Mouse (Mus musculus): ENCODE data around the gene Slc44a3.

Slc44a3 gene

DNA sequence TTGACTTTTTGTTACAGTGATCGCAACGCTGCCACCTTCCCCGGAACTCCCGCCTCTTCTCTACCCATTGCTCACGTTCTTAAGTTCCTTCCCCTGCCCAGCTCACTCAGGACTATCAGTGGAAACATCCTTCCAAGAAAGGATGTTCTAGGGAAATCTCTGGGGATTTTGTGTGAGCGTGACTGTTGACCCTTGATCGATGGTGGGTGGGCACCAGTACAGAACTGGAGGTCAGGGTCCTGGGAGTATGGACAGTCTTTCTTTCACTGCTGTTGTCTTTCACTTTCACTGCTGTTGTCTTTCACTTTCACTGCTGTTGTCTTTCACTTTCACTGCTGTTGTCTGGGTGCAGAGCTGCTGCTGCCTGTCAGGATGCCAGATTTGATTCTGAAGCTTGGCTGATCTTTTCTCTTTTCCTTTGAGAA is 38.2 kb downstream of the Slc44a3 start:
- DNase-seq = no peak

DNA sequence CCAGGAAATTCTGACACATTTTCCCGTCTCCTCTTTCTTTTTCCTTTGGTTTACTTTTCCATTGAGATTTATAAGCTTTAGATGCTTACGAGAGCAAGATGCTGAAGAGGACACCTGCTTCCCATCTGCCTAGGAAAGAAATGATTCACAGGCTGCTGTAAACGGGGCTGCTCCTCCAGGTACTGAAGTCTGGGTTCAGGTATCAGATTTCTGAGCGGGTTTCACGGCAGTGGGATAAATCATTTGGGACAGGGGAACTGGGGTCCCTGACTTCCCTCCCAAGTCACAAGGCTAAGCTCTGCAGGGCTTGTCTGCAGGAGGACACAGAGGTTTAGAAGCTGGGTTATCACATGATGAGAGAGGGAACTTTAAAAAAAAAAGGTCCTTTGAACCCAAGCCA is 40.2 kb downstream of the Slc44a3 start:
- no peak for DNase-seq

DNA sequence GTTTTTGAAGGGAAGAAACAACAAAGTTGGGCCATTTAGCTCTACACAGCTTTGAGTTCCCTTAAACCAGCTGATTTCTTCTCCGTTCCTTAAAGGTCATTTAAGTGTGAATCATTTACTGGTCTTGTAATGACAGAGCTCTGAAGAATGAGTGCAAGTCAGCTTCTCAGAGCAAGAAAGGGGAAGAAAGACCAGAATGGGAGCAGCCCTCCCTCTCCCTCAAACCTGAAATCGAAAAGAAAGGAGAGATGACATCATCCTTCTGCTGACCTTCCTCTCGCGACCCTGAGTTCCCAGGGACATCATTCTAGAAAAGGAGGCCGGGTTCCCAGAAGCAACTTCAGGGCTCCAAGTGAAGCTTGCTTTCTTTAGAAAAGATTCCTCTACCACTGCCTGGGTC is 41.3 kb downstream of the Slc44a3 start:
- no peak for DNase-seq

DNA sequence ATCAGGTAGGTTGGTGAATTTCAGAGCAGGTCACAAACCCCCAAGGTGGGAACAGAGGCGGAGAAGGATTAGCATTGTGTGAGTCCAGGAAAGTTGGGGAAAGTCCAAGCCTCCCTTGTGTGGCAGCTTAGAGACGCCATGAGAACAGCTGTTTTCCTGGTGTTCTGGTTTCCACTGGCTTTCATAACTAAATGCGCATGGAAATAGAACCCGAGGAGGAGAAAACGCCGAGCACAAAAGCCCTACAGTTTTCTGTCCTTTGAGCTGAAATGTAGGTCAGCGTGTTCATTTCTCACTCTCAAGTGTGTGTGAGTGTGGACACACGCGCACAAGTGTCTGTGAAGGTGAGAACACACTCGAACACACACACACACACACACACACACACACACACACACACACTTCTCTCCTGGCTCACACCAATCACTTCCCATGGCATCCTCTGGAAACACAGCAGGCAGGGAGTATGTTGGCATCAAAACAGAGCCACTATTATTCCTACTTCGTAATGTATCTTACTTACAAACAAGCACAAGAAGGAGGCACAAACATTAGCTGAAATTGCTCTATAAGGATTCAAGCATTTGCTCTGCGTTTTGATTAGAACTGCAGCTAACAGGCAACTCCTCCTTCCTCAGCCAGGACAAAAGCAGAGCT is 42.6 kb downstream of the Slc44a3 start:
- peak; percentile 57 for DNase-seq

DNA sequence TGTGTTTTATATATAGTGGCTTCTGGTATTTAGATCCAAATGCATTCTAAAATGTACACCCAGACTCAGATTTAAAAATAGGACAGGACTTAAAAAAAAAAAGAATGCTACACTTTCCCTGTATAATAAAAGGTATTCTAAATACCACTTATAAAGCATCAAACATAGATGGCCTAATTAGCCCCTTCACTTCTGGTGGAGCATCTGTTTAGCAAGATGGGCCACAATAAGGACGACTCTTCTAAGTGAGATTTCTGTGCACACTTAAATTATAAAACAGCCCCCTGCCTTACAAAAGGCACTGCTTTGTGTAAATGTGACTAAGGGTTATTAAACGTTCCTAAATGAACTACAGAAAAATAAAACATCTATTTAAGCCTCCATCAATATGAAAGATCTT is 47.0 kb downstream of the Slc44a3 start:
- no peak for DNase-seq

DNA sequence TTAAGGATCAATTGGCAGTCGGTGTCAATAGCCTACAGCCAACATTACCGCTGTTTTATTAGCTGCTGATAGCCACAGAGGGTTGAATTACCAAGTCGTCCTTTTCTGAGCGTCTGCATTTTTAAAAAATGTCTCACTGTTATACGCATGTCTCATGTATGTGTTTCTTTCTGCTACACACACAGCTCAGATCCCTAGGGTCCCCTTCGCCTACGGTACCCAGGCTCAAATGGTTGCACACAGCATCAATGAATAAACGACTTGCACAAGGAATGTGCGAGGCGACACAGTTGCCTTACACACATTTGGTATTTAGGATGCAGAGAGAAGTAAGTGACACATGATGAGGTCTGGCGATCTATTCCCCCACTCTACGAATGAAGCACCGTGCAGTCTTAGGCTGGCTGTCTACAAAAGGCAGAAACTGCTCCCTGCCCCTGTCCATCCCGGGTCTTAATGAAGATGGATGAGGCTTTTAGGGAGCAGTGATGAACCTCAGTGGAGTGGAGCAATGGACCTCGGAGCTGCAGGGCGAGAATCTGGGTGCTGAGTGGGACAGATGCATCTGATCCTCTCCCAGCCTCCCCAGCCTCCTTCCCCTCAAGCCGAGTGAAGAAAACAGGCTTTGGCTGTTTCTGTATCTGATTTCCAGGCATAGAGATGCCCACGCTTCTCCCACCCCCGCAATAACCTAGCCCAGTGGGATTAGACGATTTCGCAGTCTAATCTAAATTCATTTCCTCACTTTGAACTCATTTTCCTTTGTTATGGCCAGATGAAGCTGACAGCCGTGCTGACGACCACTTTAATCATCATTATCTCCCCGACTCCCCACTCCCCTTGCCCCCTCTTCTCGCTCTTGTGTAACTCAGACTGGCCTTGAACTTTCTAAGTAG is 48.7 kb downstream of the Slc44a3 start:
- DNase-seq = peak; percentile 33

DNA sequence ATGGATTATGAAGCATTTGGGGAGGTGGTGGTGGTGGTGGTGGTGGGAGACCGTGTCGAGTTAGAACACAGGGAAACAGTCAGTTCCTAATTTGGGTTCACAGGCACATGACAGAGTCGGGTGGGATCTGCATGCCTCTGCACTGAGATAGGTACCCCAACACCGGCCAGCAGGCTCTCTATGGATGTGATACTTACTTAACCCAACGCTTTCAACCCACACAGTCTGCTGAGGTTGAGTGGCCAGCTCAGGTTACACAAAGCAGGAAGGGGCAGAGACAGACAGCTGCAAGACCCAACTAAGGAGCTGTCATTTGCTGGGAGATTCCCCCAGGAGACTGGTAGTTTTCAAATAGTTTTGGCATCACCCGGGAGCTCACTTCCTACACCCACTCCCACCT is 50.6 kb downstream of the Slc44a3 start:
- no peak for DNase-seq

DNA sequence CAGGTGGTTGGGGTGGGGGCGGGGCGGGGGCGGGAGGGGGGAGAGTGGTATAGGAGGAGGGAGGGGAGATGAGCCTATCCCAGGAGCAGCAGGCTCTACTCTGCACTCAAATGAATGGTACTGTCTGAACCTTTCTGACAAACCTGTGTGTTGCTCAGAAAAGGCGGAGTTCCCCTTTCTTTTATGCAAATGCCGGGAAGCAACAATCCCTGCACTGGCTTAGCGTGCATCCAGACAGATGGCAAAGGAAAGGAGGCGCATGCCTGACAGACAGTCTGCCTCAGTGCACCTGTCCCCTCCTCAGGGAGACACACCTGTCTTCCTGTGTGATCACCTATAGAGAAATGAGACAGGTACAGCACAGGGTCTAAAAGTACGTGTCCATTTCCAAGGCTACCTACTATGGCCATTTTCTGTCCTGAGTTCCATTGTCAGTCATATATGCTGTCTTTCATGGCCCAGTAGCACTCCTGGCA is 51.2 kb downstream of the Slc44a3 start:
- no peak for DNase-seq

DNA sequence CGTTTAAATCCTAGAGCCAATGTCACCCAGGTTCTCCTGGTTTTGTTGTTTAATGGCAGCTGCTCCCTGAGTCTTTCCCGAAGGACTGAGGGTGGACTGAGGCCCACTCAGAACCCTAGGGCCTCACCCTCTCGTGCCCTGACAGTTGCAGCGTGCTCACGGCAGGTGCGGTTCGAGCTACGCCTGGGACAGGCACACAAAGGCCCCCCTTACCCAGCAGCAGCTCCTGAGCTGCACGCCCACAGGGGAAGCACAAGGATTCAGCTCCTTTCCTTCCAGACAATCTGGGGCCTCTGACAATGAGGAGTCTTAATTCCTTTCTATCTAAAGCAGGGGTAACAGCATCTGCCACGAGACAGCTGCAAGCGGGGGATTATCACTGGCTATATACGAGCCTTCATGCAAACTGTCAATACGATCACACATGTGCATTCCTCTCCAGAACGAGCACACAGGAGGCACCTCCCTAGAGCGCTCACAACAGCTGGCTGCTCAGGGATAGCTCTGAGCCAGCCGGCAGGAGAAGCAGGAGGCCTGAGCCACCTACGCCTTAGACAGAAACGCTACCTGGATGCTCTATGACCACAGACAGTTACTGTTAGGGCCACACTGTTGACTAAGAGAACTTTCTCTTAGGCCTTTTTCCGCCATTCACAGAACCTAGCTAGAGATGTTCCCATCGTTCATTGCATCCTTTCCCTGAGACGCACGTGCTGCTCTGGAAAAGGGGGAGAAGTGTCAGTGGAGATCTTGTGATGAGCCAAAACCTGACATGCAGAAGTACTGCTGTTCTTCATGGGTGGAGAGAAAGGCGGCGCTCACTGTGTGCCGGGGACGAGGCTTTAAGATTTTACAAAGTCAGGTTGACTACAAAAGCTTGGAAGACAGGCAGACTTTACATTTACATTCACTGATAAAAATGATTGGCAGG is 51.9 kb downstream of the Slc44a3 start:
- no peak for DNase-seq

DNA sequence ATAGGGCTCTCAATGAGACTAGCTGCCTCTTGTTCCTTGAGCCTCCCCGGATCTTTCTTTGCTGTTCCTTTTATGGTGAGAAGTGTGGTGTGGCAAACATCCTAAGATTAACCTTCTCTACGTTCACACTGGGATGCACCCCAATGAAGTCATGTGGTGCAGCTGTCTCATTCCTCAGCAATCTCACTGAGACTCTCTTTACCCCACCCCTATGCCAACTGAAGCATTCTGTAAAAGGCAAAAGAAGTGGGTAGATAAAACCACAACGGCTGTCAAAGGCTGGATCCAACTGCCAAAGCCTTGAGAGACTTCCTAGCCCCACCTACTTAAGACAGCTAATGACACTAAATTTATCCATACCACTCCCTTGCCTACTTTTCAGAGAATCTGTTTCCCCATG is 57.5 kb downstream of the Slc44a3 start:
- DNase-seq = no peak

DNA sequence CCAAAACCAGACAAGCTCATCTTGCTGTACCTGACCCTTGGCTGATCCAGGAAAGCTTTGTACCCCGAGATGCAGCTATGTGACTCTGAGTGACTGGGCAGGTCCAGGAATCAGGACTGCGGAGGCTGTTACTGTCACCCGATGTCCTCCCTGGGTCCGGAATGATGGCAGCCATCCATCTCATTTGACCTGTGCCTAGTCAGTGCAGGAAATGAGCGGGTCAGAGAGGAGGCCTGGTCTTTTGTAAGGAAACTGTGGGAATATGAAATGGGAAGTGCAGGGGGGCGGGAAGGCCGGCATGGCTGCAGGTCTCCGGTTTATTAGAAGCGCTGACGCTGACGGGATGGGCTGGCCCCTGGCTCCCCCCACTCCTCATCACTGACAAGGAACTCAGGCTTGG is 60.5 kb downstream of the Slc44a3 start:
- DNase-seq = no peak

DNA sequence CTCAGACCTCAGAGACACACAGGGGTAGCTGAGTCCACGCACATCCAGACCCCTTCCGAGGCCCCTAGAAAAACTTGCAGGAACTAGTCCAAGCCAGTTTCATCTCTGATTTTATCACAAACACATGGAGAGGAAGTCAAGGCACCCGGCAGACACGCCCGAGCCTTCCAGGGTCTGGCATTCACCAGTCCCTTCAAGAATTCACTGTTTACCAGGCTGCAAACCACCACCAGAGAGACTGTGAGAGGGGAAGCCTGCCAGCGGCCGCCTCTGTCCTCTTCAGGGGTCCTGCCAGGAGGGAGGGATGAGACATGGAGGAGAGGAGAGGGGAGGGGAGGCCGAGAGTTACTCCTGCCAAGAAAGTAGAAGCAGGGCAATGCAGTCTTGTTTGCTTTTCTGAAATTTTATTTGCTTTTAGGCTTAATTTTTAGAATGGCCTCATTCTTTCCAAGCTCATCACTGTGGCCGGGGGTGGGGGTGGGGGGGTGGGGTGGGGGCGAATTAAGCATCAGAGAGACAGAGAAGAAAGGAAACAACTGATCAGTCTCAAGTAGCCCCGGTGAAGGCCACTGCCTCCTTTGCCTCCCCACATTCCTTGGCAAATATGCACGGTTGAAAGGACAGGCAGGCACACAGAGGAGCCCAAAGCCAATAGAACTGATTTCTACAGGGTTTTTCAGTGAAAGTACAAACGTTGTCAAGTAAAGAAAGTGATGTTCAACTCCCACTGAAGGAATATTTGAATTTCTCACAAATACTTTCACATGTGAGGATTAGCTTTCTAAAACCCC is 62.8 kb downstream of the Slc44a3 start:
- no peak for DNase-seq

DNA sequence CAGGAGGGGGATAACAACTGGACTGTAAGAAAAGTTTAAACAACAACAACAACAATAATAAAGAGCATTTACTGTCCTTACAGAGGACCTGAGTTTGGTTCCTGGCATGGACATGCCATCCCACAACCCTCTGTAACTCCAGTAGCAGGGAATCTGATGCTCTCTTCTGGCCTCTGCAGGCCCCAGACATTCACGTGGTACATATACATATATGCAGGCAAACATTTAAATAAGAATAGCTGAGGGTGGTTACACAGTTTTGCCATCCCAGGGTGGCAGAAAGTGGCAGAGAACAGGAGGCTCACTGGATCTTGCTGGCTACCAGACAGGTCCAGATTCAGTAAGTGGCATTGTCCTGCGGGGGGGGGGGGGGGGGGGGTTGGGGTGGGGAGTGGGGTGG is 64.1 kb downstream of the Slc44a3 start:
- no peak for DNase-seq

DNA sequence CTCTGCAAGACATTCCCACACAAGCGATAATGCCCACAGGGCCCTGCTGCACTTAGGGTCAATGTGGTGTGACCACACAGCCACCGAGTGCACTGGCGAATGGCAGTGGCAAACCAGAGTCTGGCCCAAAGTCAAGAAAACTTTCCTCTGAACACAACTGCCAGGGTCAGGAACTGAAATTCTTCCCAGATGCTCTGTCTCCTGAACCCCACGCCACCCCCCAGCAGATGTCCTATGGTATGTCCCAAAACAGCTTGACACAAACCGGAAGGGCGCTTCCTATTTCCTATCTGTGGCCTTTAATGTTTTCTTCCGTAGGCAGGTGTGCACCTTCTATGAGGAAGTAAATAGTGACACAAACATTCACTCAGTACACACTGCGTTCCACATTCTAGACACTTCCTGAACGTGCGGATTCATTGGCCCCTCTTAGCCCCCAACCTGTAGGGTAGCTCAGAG is 65.1 kb downstream of the Slc44a3 start:
- DNase-seq = no peak

DNA sequence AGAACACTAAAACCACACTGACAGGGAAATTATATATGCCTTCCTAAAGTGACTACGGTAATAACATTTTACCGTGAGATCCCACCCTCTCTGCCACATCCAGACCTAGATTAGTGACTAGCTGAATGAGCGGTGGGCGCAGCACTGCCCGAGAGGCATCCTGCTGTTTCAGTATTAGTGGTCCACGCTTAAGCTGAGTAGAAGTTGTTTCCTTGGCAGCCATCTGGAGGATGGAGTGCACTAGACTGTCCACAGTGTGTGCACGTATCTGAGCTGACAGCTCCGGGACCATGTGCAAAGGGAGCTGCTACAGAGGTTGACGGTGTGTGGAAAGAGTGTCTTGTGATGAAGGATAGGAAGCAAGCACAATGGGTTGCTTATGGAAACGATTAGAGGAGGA is 66.4 kb downstream of the Slc44a3 start:
- DNase-seq = no peak

DNA sequence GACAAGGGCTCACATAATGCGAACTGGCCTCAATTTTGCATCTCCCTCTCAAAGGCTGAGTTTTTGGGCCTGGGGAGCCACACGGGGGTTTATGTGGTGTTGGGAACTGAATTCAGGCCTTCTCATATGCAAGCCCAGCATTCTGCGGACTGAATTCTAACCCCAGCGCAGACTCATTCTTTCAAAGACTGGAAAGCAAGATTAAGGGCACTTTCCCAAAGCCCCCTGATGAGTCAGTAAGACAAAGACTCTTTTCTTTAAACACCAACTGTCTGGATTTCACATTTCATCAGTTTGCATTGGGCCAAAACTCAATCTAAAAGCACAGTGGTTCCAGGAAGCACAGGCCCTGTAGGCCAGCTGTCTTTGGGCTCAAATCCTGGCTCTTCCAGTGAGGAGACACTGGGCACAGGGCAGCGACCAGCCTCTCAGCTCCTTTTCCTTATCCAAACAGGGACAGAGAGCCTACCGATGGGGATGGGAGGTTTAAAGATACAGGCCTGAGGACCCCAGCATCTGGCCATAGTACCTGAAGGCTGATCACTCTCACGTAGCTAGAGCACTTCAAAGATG is 67.4 kb downstream of the Slc44a3 start:
- no peak for DNase-seq

DNA sequence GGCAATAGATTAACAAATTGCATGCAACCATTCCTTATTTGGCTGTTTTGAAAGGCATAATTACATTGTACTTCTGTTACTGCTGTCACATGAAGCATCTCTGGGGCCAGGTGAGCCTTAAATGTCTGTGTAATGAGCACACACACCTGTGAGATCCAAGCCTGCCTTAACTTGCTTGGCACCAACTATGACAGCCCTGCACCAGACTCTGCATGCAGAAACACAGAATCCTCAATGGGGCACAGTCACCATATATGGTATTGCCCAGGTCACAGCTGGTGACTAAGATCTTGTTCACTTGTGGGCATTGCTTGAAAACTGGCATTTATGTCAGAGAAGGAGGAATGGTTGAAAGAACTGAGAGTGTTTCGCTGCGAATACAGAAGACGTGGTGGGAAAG is 69.4 kb downstream of the Slc44a3 start:
- DNase-seq = no peak

DNA sequence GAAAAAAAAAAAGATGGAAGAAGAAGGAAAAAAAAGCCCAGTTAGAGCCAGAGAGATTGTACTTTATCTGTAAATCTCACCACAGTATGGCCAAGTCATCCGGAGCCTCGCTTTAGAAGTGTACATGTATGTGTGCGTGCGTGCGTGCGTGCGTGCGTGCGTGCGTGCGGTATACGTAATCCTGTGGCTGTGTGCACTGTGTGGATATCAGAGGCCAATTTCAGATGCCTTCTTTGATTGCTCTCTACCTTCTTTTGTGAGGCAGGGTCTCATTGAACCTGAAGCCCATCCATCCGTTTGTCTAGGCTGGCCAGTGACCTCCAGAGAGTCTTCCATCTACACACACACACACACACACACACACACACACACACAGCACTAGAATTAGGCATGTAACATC is 70.7 kb downstream of the Slc44a3 start:
- DNase-seq = no peak

DNA sequence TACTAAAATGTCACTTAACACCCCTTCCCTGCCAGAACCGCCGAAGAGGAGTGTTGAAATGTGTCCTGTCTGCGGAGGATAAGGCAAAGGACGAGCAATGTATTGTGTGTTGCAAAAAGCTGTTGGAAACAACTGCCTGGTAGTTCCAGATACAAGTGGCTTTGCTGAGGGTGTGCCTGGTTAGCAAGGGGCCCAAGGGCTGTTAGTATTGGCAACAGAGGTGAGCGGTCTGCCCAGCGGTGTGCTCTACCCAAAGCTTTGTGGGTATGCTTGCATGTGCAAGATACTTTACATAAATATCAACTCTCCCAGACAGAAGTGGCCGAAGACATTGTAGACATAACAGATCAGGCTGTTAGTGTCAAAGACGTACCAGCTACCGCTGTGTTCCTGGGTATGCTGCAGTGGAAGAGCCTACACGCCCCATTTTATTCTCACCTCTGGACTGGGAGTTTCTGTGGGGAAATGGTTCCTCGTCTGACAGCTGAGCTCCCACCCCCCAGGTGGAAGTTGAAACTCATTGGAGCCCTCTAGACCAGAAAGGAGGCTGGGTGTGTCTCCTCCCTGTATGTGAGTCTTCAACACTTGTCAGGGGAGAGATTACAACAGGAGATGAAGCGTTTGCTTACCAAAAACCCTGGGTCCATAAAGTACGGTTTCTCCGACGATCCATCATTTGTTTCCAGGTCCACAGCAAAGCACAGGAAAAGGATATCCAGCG is 71.6 kb downstream of the Slc44a3 start:
- DNase-seq = no peak

DNA sequence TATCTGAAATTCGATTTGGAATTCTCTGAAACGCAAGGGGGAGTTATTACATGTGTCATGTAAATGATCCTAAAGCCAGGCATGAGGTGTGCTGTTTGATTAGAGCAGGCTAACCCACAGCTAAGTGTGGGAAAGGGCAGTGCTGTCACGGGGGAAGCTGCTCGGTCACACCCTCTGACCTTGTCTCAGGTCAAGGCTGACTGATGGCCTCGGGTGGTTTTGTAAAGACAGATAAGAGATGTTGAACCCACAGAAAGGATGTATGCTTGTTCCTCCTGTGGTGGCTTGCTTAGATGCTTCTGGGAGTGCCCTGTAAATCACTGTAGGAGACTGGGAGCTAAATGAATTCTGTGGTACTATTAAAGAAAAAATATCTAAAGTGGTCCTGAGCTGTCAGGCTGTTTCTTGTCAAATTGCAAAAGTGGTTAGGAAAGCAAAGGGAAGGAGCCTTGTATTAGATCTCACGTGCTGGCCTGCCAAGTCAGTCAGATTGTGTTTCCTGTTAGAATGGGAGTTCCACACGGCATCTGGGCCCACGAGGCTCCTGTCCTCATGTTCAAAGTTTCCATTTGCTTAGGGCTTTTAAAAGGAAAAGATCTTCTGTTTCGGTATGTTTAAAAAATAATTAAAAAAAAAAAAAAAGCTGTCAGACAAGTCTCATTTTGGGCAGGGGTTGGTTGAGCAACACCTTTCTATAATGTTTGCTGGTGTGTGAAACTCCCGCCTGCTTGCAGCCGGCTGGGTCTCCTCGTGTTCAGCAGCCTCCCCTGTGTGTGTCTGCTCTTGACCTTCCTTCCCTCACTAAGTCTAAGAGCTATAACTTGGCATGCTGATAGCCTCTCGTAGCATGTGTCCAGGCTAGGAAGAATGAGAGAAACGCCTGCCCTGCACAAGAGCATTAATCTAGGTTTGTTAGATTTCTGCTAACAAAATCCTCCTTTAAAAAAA is 73.4 kb downstream of the Slc44a3 start:
- no peak for DNase-seq
